Mouse (Mus musculus): Measurements from ENCODE around the gene Ctsd. TPM values are rescaled to one million over a fixed set of nuclear protein-coding genes. Genes with fewer than 3 reads are reported as not detected.

The Ctsd gene
- 289 and 295 TPM in 2 replicates for polyA plus RNA-seq (2016; fragmentation: Nextera tagmentation; extraction: Ambion mirVana)

DNA sequence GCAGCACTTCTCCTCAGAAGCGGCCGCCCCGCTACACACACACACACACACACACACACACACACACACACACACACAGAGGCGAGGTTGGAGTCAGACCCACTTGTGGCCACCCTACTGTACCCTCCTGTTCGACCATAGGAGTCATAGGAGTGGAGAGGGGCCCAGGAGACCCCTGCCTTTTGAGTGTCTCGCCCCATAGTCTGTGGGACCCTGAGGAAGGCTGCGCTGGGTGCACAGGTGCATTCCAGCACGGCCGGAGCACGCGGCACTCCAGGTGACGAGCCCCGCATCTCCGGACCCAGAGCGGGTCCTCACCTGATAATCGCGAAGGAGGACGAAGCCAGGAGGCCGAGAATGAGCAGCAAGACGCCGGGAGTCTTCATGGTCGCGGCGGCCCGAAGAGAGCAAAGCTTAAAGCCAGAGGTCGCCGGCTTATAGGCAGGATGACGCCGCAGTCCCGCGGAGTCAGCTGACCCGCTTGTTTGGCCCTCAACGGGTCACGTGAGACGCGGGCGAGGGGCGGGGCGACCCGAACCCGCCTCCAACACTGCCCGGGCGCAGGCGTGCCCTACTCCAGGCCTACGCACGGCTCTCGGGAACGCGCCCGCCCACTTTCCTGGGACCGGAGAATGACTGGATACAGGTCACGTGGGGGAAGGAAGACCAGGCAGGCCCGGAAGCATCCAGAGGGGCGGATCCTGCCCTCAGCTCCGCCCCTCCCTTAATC is at the start of gene Ctsd:
TSS of gene Ctsd (minus strand) at position 620 of the 730 bp plus-strand sequence.
- Histone ChIP-seq H3K36me3 (peaks cover 40% of the 10 kb centered on the region), H3K9ac (peak within 1 kb of the TSS; percentile 95), H3K4me3 (peak within 1 kb of the TSS; percentile 81), H3K27me3 (replicated peaks) (no peaks in the 10 kb centered on the region), H3K27ac (peak within 1 kb of the TSS; percentile 93), H3K9me3 (replicated peaks) (no peaks in the 10 kb centered on the region), H3K4me2 (peak within 1 kb of the TSS; percentile 84), H3K4me1 (peaks cover 73% of the 10 kb centered on the region)
- WGBS (ENCODE audit: insufficient replicate concordance), result under 1% methylated on average over 55 of the region's 55 CpGs
- peak; percentile 89 for ATAC-seq

DNA sequence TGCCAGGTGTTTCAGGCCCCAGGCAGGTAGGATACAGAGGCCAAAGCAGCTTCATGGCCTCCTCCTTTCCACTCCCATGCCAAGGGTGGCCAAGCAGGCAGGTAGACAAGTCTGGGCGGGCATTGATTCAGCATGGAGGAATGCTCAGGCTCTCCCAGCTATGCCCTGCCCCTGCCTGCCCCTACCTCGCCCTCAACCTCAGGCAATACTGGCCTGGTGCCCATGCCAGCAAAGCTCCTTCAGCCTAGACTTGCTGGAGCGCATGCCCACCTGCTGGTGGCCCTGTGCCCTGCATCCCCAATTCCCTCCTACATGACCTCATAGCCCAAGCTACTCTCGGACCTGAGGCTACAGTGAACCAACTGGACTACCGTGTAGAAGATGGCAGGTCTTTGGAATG is 49.5 kb upstream of the Ctsd start:
- Histone ChIP-seq H3K9ac (no peak overlapping the region), H3K9me3 (replicated peaks) (no peaks in the 10 kb centered on the region), H3K36me3 (no peaks in the 10 kb centered on the region), H3K4me3 (no peak overlapping the region), H3K4me1 (peaks cover 26% of the 10 kb centered on the region; the same call in 1 of the 2 replicates), H3K27ac (no peak overlapping the region), H3K4me2 (no peak overlapping the region), H3K27me3 (replicated peaks) (peaks cover 23% of the 10 kb centered on the region)
- 72% methylated on average over 5 of the region's 5 CpGs for WGBS (ENCODE audit: insufficient replicate concordance)
- ATAC-seq, result no peak

DNA sequence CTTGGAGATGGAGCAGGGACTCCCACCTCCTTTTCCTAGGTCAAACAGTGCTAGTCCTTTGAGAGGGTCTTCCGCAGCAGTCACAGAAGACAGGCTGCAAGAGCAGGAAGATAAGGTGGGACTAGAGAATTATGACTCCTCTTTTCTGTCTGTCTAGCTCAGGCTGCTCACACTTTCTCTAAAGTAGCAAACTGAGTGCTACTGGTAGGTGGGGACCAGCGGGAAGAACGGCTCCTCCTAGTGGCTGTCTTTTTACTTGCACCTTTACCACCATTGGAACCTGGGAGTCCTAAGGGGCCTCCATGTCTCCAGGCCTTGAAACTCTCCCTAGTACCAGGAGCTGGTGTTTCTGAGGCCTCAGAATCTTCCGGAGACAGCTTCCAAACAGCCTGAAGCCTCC is 47.7 kb upstream of the Ctsd start:
- WGBS (ENCODE audit: insufficient replicate concordance), result 20% methylated on average over 4 of the region's 4 CpGs
- peak; percentile 53; the same call in 1 of the 2 replicates for ATAC-seq
- H3K4me1 ChIP-seq, result peaks cover 12% of the 10 kb centered on the region; the same call in 1 of the 2 replicates
- no peaks in the 10 kb centered on the region for H3K9me3 ChIP-seq (replicated peaks)
- H3K4me3 ChIP-seq, result no peak overlapping the region
- no peak overlapping the region for H3K9ac ChIP-seq
- H3K4me2 ChIP-seq, result no peak overlapping the region
- H3K36me3 ChIP-seq, result no peaks in the 10 kb centered on the region
- peak overlapping the region; percentile 7; the same call in 1 of the 2 replicates for H3K27ac ChIP-seq
- peaks cover 36% of the 10 kb centered on the region for H3K27me3 ChIP-seq (replicated peaks)

DNA sequence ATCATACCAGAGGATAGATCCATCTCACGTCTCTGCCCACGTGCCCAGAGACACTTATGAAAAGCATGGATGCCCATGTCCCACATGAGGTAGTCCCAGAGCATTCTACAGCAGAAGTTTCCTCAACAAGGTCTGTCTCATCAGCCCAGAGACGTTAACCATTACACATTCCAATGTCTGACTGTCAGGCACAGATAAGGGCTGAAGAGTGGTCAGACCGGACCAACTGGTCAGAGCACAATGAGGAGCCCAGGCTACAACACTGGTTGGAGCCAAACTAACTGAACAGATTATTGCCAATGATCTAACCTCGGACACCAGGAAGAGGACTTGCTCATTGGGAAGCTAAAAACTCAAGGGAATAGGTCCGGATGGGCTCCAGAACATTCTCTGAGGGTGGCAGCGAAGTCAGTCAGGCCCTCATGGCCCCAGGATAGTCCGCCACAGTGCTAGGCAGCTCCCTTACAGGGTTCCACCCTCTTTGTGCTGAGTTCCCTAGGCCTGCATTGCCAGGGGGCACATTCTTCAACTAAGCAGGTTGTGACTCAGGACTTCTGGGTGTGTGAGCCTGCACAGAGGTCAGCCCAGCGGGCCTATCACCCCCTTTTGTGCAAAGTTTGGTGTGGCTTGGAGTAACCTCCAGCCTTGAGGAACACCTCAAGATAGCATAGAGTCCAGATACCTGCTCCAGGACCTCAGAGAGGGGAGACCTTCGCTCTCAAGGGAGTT is 46.5 kb upstream of the Ctsd start, which contains the start of gene Syt8:
TSS of gene Syt8 (plus strand) at position 714 of the 729 bp plus-strand sequence.
- H3K4me1 ChIP-seq, result peaks cover 10% of the 10 kb centered on the region; the same call in 1 of the 2 replicates
- no peak within 1 kb of the TSS for H3K4me3 ChIP-seq
- no peak for ATAC-seq
- no peak within 1 kb of the TSS; the same call in 1 of the 2 replicates for H3K9ac ChIP-seq
- peaks cover 49% of the 10 kb centered on the region for H3K27me3 ChIP-seq (replicated peaks)
- no peaks in the 10 kb centered on the region for H3K9me3 ChIP-seq (replicated peaks)
- no peaks in the 10 kb centered on the region for H3K36me3 ChIP-seq
- no peak within 1 kb of the TSS for H3K4me2 ChIP-seq
- WGBS (ENCODE audit: insufficient replicate concordance), result 56% methylated on average over 10 of the region's 10 CpGs
- H3K27ac ChIP-seq, result peak within 1 kb of the TSS; percentile 7

DNA sequence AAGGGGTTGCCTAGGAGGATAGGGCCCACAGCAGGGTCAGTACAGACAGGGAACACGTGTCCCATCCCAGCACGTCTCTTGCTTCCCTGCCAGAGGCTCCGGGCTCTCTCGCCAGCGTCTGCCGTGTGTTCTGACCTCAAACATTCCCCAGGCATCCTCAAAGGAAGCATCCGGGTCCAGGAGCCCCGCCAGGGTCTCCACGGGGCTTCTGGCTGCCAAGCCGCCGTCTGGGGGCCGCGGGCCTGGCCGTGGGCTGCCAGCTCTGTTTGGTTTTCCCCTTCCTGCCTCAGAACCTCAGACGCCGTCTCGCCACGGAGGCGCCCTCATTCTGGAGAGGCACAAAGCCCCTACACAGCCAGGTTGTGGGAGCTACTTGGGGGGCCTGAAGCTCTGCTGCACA is 45.8 kb upstream of the Ctsd start:
- Histone ChIP-seq H3K9ac (no peak overlapping the region; the same call in 1 of the 2 replicates), H3K4me1 (peaks cover 10% of the 10 kb centered on the region; the same call in 1 of the 2 replicates), H3K4me3 (no peak overlapping the region), H3K4me2 (no peak overlapping the region), H3K36me3 (no peaks in the 10 kb centered on the region), H3K27ac (no peak overlapping the region), H3K9me3 (replicated peaks) (no peaks in the 10 kb centered on the region), H3K27me3 (replicated peaks) (peaks cover 55% of the 10 kb centered on the region)
- WGBS (ENCODE audit: insufficient replicate concordance), result 28% methylated on average over 19 of the region's 19 CpGs
- ATAC-seq, result no peak

DNA sequence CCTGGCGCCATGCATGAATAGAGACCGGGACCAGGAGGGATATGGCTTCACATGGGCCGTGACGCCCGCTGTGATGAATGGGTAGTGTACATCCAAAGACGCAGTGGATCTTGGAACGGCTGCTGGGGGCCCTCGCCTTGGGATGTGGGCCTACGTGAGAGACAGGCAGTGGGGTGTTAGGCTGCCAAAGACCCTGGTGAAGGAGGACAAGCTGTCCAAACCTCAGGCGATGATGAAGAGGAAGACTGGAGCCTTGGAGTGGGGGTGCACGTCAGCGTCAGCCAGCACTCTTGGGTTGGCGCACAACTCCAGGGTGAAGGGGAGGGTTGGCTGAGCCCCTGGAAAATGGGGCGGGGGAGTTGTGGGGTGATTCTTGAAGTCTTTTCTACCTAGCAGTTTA is 43.3 kb upstream of the Ctsd start:
- Histone ChIP-seq H3K27ac (no peak overlapping the region), H3K36me3 (no peaks in the 10 kb centered on the region), H3K4me2 (no peak overlapping the region), H3K27me3 (replicated peaks) (peaks cover 61% of the 10 kb centered on the region), H3K4me1 (peaks cover 10% of the 10 kb centered on the region), H3K9me3 (replicated peaks) (no peaks in the 10 kb centered on the region), H3K9ac (no peak overlapping the region), H3K4me3 (no peak overlapping the region)
- 79% methylated on average over 14 of the region's 14 CpGs for WGBS (ENCODE audit: insufficient replicate concordance)
- ATAC-seq, result no peak

DNA sequence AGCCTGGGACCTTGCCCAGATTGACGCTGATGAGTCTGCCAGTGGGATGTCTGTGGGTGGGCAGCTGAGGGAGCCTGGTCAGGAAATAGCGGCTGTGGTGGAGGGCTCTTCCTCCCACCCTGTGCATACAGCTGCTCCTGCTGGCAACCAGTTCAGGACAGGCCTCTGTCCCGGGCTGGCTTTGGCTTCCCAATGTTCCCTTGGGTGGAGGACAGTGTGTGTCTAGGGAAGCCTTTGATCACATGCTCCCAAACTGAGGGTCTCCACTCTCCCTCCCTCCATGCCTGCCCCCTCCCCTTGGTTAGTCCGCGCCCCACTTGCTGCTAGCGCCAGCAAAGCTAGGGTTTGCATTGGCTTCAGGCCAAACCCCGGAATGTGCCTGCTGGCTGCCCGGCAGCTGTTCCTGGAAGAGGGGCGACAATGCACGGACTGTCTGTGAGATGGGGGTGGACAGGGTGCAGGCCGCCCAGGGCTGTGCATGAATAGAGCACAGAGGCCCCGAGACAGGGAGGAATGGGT is 42.4 kb upstream of the Ctsd start:
- no peak overlapping the region for H3K4me2 ChIP-seq
- no peaks in the 10 kb centered on the region for H3K36me3 ChIP-seq
- H3K4me3 ChIP-seq, result no peak overlapping the region
- no peaks in the 10 kb centered on the region for H3K9me3 ChIP-seq (replicated peaks)
- no peak overlapping the region for H3K9ac ChIP-seq
- no peak for ATAC-seq
- peaks cover 10% of the 10 kb centered on the region for H3K4me1 ChIP-seq
- WGBS (ENCODE audit: insufficient replicate concordance), result 61% methylated on average over 12 of the region's 12 CpGs
- H3K27ac ChIP-seq, result no peak overlapping the region
- H3K27me3 ChIP-seq (replicated peaks), result peaks cover 61% of the 10 kb centered on the region

DNA sequence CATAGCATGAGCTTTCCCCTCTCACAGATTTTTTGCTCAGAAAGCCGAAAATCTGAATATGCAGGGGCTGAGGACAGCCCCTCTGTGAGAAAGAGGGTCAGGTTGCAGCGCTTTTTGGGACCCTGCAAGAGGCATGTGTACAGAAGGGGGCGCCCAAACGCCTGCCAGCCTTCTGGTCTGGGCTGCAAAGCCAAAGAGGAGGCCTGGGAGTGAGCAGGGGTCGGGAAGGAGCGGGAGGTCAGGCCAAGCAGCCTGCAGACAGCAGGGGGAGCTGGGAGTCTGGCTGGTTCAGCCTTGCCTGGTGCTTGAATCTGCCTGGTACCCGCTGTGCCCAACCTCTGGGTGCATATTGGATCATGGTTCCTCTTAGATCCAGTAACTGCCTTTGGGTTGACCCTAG is 40.4 kb upstream of the Ctsd start:
- 8% methylated on average over 7 of the region's 7 CpGs for WGBS (ENCODE audit: insufficient replicate concordance)
- Histone ChIP-seq H3K27me3 (replicated peaks) (peaks cover 45% of the 10 kb centered on the region), H3K4me2 (no peak overlapping the region), H3K4me1 (no peaks in the 10 kb centered on the region; the same call in 1 of the 2 replicates), H3K27ac (no peak overlapping the region), H3K36me3 (no peaks in the 10 kb centered on the region), H3K4me3 (no peak overlapping the region), H3K9me3 (replicated peaks) (no peaks in the 10 kb centered on the region), H3K9ac (no peak overlapping the region)
- ATAC-seq, result no peak; the same call in 1 of the 2 replicates

DNA sequence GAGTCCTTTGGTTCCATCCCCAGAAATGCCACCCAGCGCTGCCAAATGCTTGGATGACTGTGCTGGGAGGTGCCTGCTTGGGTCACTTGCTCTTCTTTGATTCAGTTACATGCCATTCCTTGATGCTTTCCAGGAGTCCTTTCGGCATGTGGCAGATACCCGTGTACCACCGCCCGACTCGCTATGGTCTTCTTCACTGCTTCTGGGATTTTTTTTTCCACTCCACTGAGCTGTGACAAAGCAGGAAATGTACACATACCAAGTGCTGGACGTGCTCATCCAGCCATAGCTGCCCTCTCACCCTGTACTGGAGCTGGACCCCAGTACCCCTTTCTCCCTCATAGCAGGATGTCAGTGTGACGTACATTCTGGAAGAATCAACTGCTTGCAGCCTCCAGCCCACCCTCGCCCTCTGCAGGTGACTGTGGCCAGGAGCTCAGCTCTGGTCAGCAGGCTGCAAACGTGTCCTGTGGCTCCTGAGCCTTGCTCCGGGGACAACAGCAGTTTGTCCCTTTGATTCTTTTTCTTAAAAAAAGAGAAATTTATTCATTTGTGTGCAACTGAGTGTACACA is 37.9 kb upstream of the Ctsd start:
- Histone ChIP-seq H3K27me3 (replicated peaks) (peaks cover 27% of the 10 kb centered on the region), H3K9ac (no peak overlapping the region), H3K9me3 (replicated peaks) (no peaks in the 10 kb centered on the region), H3K36me3 (no peaks in the 10 kb centered on the region), H3K4me3 (no peak overlapping the region), H3K27ac (no peak overlapping the region), H3K4me1 (peaks cover 23% of the 10 kb centered on the region), H3K4me2 (no peak overlapping the region)
- ATAC-seq, result no peak
- 65% methylated on average over 11 of the region's 11 CpGs for WGBS (ENCODE audit: insufficient replicate concordance)

DNA sequence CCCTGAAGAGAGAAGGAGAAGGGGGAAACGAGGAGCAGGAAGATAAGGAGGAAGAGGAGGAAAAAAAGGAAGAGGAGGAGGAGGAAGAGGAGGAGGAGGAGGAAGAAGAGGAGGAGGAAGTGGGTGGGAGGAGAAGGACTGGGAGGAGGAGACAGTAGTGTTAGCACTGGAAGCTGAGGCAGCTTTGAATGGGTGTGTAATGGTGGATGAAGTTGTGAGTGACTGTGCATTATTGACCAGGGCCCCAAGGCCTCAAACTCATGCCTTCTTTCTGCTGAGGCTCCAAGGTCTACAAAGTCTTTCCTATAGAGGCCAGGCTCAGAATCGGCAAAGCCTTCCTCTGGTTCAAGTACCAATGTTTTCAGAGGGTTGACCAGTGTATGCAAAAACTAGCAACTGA is 34.0 kb upstream of the Ctsd start:
- H3K9ac ChIP-seq, result no peak overlapping the region
- H3K27ac ChIP-seq, result peak overlapping the region; percentile 62
- no peak overlapping the region for H3K4me3 ChIP-seq
- H3K4me2 ChIP-seq, result no peak overlapping the region
- ATAC-seq, result peak; percentile 68
- no peaks in the 10 kb centered on the region; the same call in 1 of the 2 replicates for H3K9me3 ChIP-seq (replicated peaks)
- H3K4me1 ChIP-seq, result peaks cover 42% of the 10 kb centered on the region
- H3K36me3 ChIP-seq, result no peaks in the 10 kb centered on the region
- no peaks in the 10 kb centered on the region for H3K27me3 ChIP-seq (replicated peaks)
- WGBS (ENCODE audit: insufficient replicate concordance), result 50% methylated on average over 2 of the region's 2 CpGs

DNA sequence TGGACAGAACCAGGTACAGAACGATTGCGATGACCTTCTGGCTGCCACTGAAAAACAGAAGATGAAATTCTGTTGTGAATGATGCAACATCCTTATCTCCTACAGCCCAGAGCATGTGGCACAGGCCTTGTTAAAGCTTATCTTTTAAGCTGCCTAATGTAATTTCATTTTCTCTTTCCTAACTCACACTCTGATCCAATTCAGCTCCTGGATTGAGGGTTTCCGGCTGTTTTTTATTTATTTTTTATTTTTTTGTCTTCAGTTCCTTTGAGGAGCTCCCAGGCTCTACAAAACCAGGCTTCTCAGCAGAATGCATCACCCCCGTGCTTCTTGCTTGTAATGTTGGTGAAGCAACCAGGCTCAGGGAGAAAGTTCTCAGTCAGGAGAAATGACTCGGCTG is 32.0 kb upstream of the Ctsd start:
- Histone ChIP-seq H3K36me3 (no peaks in the 10 kb centered on the region), H3K4me2 (peak overlapping the region; percentile 54), H3K4me3 (peak overlapping the region; percentile 15; the same call in 1 of the 2 replicates), H3K4me1 (peaks cover 42% of the 10 kb centered on the region), H3K9me3 (replicated peaks) (no peaks in the 10 kb centered on the region; the same call in 1 of the 2 replicates), H3K27me3 (replicated peaks) (0 out of 2 replicates have a peak, but pooled peaks cover 5% of the 10 kb centered on the region), H3K27ac (peak overlapping the region; percentile 88), H3K9ac (peak overlapping the region; percentile 57)
- WGBS (ENCODE audit: insufficient replicate concordance), result 30% methylated on average over 5 of the region's 5 CpGs
- peak; percentile 87 for ATAC-seq

Measured in liver, embryonic 12.5 days (tissue).